Mouse (Mus musculus) gastrocnemius, adult 2 months (tissue): ENCODE results near the gene Alg9. TPM values are rescaled to one million over a fixed set of nuclear protein-coding genes. Genes with fewer than 3 reads are reported as not detected.

Source experiments
- DNase-seq: peaks from one replicate; pipeline ENCODE4 v3.0.0; 2022
- H3K27ac ChIP-seq: fragments of 200-600 bp; 2 replicates; pipeline ENCODE4 v1.8.1; 2022; ENCODE audit warnings: mild to moderate bottlenecking
- H3K4me3 ChIP-seq: fragments of 200-600 bp; 2 replicates; pipeline ENCODE4 v1.8.1; 2022; ENCODE audit warnings: mild to moderate bottlenecking, moderate library complexity
- CTCF ChIP-seq: fragments of 200-600 bp; IDR thresholded peaks from 2 replicates; pipeline ENCODE4 v1.8.1; 2022; ENCODE audit warnings: antibody characterized with exemption, mild to moderate bottlenecking, moderate library complexity
- intact Hi-C: fragments of 180-260 bp; cut with DNase I; formaldehyde crosslinking; loops from one replicate; pipeline ENCODE4 v1.15.1; 2025
- total RNA-seq, 2 experiments: library from RNA; stranded (reverse); gene quantifications; 2 replicates each; pipeline ENCODE4 v1.2.3; 2021

Alg9 gene
- total RNA-seq, 2 experiments from 2014 or later, result 7.8 to 11.2 TPM

GRCm38 (mm10) chr9:50833786-50834185 is 59.0 kb downstream of the Alg9 start:
- intact Hi-C loops, result no loop called here
- DNase-seq, result no peak
- Histone ChIP-seq H3K27ac (no peak overlapping the region), H3K4me3 (no peak overlapping the region)
- TF ChIP-seq CTCF, result no peak

GRCm38 (mm10) chr9:50835068-50835705 is 60.4 kb downstream of the Alg9 start:
- DNase-seq, result peak; percentile 74
- H3K4me3 ChIP-seq, result no peak overlapping the region
- no peak for TF ChIP-seq CTCF
- peak overlapping the region; percentile 71 for H3K27ac ChIP-seq
- intact Hi-C loops, result no loop called here

GRCm38 (mm10) chr9:50836097-50836496 is 61.3 kb downstream of the Alg9 start:
- H3K4me3 ChIP-seq, result no peak overlapping the region
- no peak for DNase-seq
- TF ChIP-seq CTCF, result no peak
- peak overlapping the region; percentile 71; the same call in 1 of the 2 replicates for H3K27ac ChIP-seq
- intact Hi-C loops, result no loop called here

GRCm38 (mm10) chr9:50841079-50841789 is 66.4 kb downstream of the Alg9 start:
- intact Hi-C loops, result no loop called here
- DNase-seq, result peak; percentile 63
- Histone ChIP-seq H3K4me3 (peak overlapping the region; percentile 0; the same call in 1 of the 2 replicates), H3K27ac (peak overlapping the region; percentile 79)
- TF ChIP-seq CTCF, result no peak

- DNase-seq, result no peak
- no peak within 1 kb of the TSS for H3K4me3 ChIP-seq
- no peak within 1 kb of the TSS for H3K27ac ChIP-seq
- intact Hi-C loops, result no loop called here
- no peak for TF ChIP-seq CTCF
Observed at GRCm38 (mm10) chr9:50845081-50845480, 70.3 kb downstream of the Alg9 start, which contains the start of gene Ppp2r1b. Gene Ppp2r1b (plus strand): TSS chr9:50845301.

GRCm38 (mm10) chr9:50845547-50845946 is 70.7 kb downstream of the Alg9 start:
- no peak for DNase-seq
- Histone ChIP-seq H3K4me3 (no peak overlapping the region), H3K27ac (no peak overlapping the region)
- TF ChIP-seq CTCF, result no peak
- intact Hi-C loops, result no loop called here

GRCm38 (mm10) chr9:50847133-50847532 is 72.3 kb downstream of the Alg9 start:
- no peak for DNase-seq
- intact Hi-C loops, result no loop called here
- TF ChIP-seq CTCF, result no peak

GRCm38 (mm10) chr9:50847606-50848368 is 73.0 kb downstream of the Alg9 start:
- intact Hi-C loops, result loop anchor here (2.0 kb wide), 2 partner anchors 47 to 305 kb away; no protein-coding TSS in a partner anchor
- TF ChIP-seq CTCF, result no peak
- Histone ChIP-seq H3K27ac (no peak overlapping the region), H3K4me3 (no peak overlapping the region)
- DNase-seq, result no peak

More at GRCm38 (mm10) chr9:50847133-50847532, 72.3 kb downstream of the Alg9 start:
- Histone ChIP-seq H3K4me3 (no peak overlapping the region), H3K27ac (no peak overlapping the region)

- no peak for DNase-seq
- Histone ChIP-seq H3K4me3 (no peak overlapping the region), H3K27ac (no peak overlapping the region)
- TF ChIP-seq CTCF, result no peak
- intact Hi-C loops, result loop anchor here (1.0 to 2.0 kb wide), 3 partner anchors 48 to 304 kb away; partner anchors contain the start of gene Sik2
Observed at GRCm38 (mm10) chr9:50848821-50849220, 74.0 kb downstream of the Alg9 start.

GRCm38 (mm10) chr9:50849249-50849648 is 74.4 kb downstream of the Alg9 start:
- intact Hi-C loops, result loop anchor here (1.0 to 2.0 kb wide), 3 partner anchors 48 to 304 kb away; partner anchors contain the start of gene Sik2
- H3K27ac ChIP-seq, result no peak overlapping the region
- peak; percentile 94 for TF ChIP-seq CTCF
- DNase-seq, result peak; percentile 92
- H3K4me3 ChIP-seq, result no peak overlapping the region

GRCm38 (mm10) chr9:50849755-50850154 is 74.9 kb downstream of the Alg9 start:
- no peak for TF ChIP-seq CTCF
- Histone ChIP-seq H3K27ac (no peak overlapping the region), H3K4me3 (no peak overlapping the region)
- intact Hi-C loops, result loop anchor here (1.0 to 2.0 kb wide), 3 partner anchors 49 to 303 kb away; partner anchors contain the start of gene Sik2
- no peak for DNase-seq

GRCm38 (mm10) chr9:50850271-50850670 is 75.5 kb downstream of the Alg9 start:
- Histone ChIP-seq H3K4me3 (no peak overlapping the region), H3K27ac (no peak overlapping the region)
- no peak for TF ChIP-seq CTCF
- intact Hi-C loops, result no loop called here
- DNase-seq, result no peak

- DNase-seq, result no peak
- TF ChIP-seq CTCF, result no peak
- intact Hi-C loops, result no loop called here
- H3K4me3 ChIP-seq, result no peak overlapping the region
- H3K27ac ChIP-seq, result no peak overlapping the region
Observed at GRCm38 (mm10) chr9:50850713-50851112, 75.9 kb downstream of the Alg9 start.
